Mouse (Mus musculus): Measurements from ENCODE around the gene Fut1. TPM values are rescaled to one million over a fixed set of nuclear protein-coding genes. Genes with fewer than 3 reads are reported as not detected.

Fut1 gene
- polyA plus RNA-seq, 1 experiment: 0.05 TPM

GRCm38 (mm10) chr7:45624718-45625117 lies 7.6 kb downstream of the Fut1 start:
- H3K4me3 ChIP-seq (ENCODE audit: insufficient read depth, low read depth, low read length): no peak overlapping the region
- DNase-seq: peak; percentile 52

GRCm38 (mm10) chr7:45625481-45625880 lies 8.4 kb downstream of the Fut1 start:
- TF ChIP-seq POLR2A (IDR thresholded peaks at IDR 0.05; ENCODE audit: low read depth, low read length) (no peak), CTCF (conservative IDR thresholded peaks at IDR 0.05; ENCODE audit: insufficient read depth, insufficient read length, low read depth, low read length) (no peak)
- Histone ChIP-seq H3K36me3 (ENCODE audit: control insufficient read depth, insufficient read depth, low read length) (no peaks in the 10 kb centered on the region), H3K4me1 (ENCODE audit: control insufficient read depth, insufficient read depth, low read length) (no peaks in the 10 kb centered on the region), H3K27ac (ENCODE audit: insufficient read depth, low read depth, low read length) (no peak overlapping the region), H3K4me3 (ENCODE audit: insufficient read depth, low read depth, low read length) (no peak overlapping the region), H3K27me3 (replicated peaks; ENCODE audit: control insufficient read depth, insufficient read depth, low read length) (no peaks in the 10 kb centered on the region)
- WGBS: 89% methylated on average over 8 of the region's 8 CpGs
- no peak for DNase-seq

More at GRCm38 (mm10) chr7:45624718-45625117, 7.6 kb downstream of the Fut1 start:
- TF ChIP-seq POLR2A (IDR thresholded peaks at IDR 0.05; ENCODE audit: low read depth, low read length) (no peak), CTCF (conservative IDR thresholded peaks at IDR 0.05; ENCODE audit: insufficient read depth, insufficient read length, low read depth, low read length) (no peak)
- H3K27ac ChIP-seq (ENCODE audit: insufficient read depth, low read depth, low read length): no peak overlapping the region
- no peaks in the 10 kb centered on the region for H3K4me1 ChIP-seq (ENCODE audit: control insufficient read depth, insufficient read depth, low read length)
- 52% methylated on average over 3 of the region's 3 CpGs for WGBS
- no peaks in the 10 kb centered on the region for H3K36me3 ChIP-seq (ENCODE audit: control insufficient read depth, insufficient read depth, low read length)
- H3K27me3 ChIP-seq (replicated peaks; ENCODE audit: control insufficient read depth, insufficient read depth, low read length): no peaks in the 10 kb centered on the region

GRCm38 (mm10) chr7:45626571-45627076 lies 9.5 kb downstream of the Fut1 start:
- Histone ChIP-seq H3K27me3 (replicated peaks; ENCODE audit: control insufficient read depth, insufficient read depth, low read length) (no peaks in the 10 kb centered on the region), H3K36me3 (ENCODE audit: control insufficient read depth, insufficient read depth, low read length) (no peaks in the 10 kb centered on the region), H3K4me1 (ENCODE audit: control insufficient read depth, insufficient read depth, low read length) (no peaks in the 10 kb centered on the region), H3K27ac (ENCODE audit: insufficient read depth, low read depth, low read length) (peak overlapping the region; percentile 65), H3K4me3 (ENCODE audit: insufficient read depth, low read depth, low read length) (peak overlapping the region; percentile 52; the same call in 1 of the 2 replicates)
- 83% methylated on average over 7 of the region's 7 CpGs for WGBS
- DNase-seq: no peak
- no peak for TF ChIP-seq POLR2A (IDR thresholded peaks at IDR 0.05; ENCODE audit: low read depth, low read length)
- TF ChIP-seq CTCF (conservative IDR thresholded peaks at IDR 0.05; ENCODE audit: insufficient read depth, insufficient read length, low read depth, low read length): no peak

DNA sequence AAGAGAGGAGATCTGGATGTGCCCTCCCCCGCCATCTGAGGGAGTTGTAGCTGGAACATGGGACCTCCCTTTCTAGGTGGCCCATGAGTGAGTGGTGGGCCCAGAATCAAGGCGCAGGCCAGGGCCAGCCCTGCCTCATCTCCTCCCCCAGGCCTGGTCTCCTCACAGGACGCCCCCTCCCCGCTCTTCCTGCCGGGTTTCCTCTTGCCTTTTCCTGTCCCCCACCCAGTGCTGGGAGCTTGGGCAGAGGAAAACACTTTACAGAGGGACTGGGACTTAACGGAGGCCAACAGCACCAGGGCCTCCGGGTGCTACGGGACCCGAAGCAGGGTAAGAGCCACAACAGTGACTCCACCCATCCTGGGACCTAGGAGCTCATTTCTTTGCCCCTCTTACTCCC lies 10.2 kb downstream of the Fut1 start, which contains the start of gene Rasip1:
Gene Rasip1, plus strand, starts transcription at position 228 of the 400 bp plus-strand sequence.
- Histone ChIP-seq H3K27ac (ENCODE audit: insufficient read depth, low read depth, low read length) (peak within 1 kb of the TSS; percentile 65), H3K4me1 (ENCODE audit: control insufficient read depth, insufficient read depth, low read length) (no peaks in the 10 kb centered on the region), H3K36me3 (ENCODE audit: control insufficient read depth, insufficient read depth, low read length) (no peaks in the 10 kb centered on the region), H3K4me3 (ENCODE audit: insufficient read depth, low read depth, low read length) (peak within 1 kb of the TSS; percentile 52), H3K27me3 (replicated peaks; ENCODE audit: control insufficient read depth, insufficient read depth, low read length) (no peaks in the 10 kb centered on the region; the same call in 1 of the 2 replicates)
- WGBS: 71% methylated on average over 9 of the region's 9 CpGs
- peak; percentile 79 for DNase-seq
- no peak for TF ChIP-seq CTCF (conservative IDR thresholded peaks at IDR 0.05; ENCODE audit: insufficient read depth, insufficient read length, low read depth, low read length)
- peak; percentile 50 for TF ChIP-seq POLR2A (IDR thresholded peaks at IDR 0.05; ENCODE audit: low read depth, low read length)

DNA sequence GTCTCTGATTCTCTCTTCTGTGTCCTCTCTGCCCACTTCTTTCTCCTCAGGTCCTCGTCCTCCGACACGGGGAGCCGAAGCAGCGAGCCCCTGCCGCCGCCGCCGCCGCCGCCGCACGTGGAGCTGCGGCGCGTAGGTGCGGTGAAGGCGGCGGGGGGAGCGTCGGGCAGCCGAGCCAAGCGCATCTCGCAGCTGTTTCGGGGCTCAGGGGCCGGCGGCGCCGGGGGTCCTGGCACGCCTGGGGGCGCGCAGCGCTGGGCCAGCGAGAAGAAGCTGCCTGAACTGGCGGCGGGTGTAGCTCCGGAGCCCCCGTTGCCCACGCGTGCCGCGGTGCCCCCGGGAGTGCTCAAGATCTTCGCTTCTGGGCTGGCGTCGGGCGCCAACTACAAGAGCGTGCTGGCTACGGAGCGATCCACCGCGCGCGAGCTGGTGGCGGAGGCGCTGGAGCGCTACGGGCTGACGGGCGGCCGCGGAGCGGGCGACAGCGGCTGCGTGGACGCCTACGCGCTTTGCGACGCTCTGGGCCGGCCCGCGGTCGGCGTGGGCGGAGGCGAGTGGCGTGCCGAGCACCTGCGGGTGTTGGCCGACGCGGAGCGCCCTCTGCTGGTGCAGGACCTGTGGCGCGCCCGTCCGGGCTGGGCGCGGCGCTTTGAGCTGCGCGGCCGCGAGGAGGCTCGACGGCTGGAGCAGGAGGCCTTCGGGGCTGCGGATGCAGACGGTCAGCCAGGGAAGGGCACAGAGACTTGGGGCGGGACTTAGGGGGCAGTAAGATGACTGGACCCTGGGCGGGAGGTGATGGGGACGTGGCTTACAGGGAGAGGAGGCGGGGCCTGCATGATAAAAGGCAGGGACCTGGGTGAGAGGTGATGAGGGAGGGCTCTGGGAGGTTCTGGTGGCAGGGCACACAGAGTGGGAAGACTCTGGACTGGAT lies 11.5 kb downstream of the Fut1 start:
- no peaks in the 10 kb centered on the region; the same call in 1 of the 2 replicates for H3K27me3 ChIP-seq (replicated peaks; ENCODE audit: control insufficient read depth, insufficient read depth, low read length)
- WGBS: 2% methylated on average over 105 of the region's 105 CpGs
- peak; percentile 92 for DNase-seq

GRCm38 (mm10) chr7:45630064-45630907 lies 13.2 kb downstream of the Fut1 start:
- no peaks in the 10 kb centered on the region; the same call in 1 of the 2 replicates for H3K27me3 ChIP-seq (replicated peaks; ENCODE audit: control insufficient read depth, insufficient read depth, low read length)
- no peak overlapping the region for H3K27ac ChIP-seq (ENCODE audit: insufficient read depth, low read depth, low read length)
- H3K4me1 ChIP-seq (ENCODE audit: control insufficient read depth, insufficient read depth, low read length): no peaks in the 10 kb centered on the region
- TF ChIP-seq CTCF (conservative IDR thresholded peaks at IDR 0.05; ENCODE audit: insufficient read depth, insufficient read length, low read depth, low read length): no peak
- no peak for TF ChIP-seq POLR2A (IDR thresholded peaks at IDR 0.05; ENCODE audit: low read depth, low read length)
- 81% methylated on average over 23 of the region's 23 CpGs for WGBS
- no peak overlapping the region for H3K4me3 ChIP-seq (ENCODE audit: insufficient read depth, low read depth, low read length)
- no peaks in the 10 kb centered on the region for H3K36me3 ChIP-seq (ENCODE audit: control insufficient read depth, insufficient read depth, low read length)
- DNase-seq: peak; percentile 51

More for the DNA sequence above, 11.5 kb downstream of the Fut1 start:
- TF ChIP-seq POLR2A (IDR thresholded peaks at IDR 0.05; ENCODE audit: low read depth, low read length) (no peak), CTCF (conservative IDR thresholded peaks at IDR 0.05; ENCODE audit: insufficient read depth, insufficient read length, low read depth, low read length) (peak; percentile 81)
- H3K27ac ChIP-seq (ENCODE audit: insufficient read depth, low read depth, low read length): 0 out of 2 replicates have a peak overlapping the region, but pooled peaks have one; percentile 47
- peak overlapping the region; percentile 52 for H3K4me3 ChIP-seq (ENCODE audit: insufficient read depth, low read depth, low read length)
- H3K36me3 ChIP-seq (ENCODE audit: control insufficient read depth, insufficient read depth, low read length): no peaks in the 10 kb centered on the region
- H3K4me1 ChIP-seq (ENCODE audit: control insufficient read depth, insufficient read depth, low read length): no peaks in the 10 kb centered on the region

Data from kidney, adult 2 months (tissue).